Mouse (Mus musculus) cortical plate, adult 2 months (tissue): ENCODE measurements at regions not wholly inside any gene's neighbourhood (a gene's known extent, or its start where the extent isn't known, plus 50 kb on each side); places are given as distances from the start of the nearest gene placed in this dataset.

Experiments used
- CTCF ChIP-seq: fragments of 200-500 bp; IDR thresholded peaks from 2 replicates; pipeline ENCODE4 v1.5.1; 2011; ENCODE audit warnings: mild to moderate bottlenecking, control low read depth, low read length; ENCODE audit not compliant: insufficient read depth; ENCODE audit errors: extremely low read depth
- POLR2A ChIP-seq: fragments of 200-500 bp; IDR thresholded peaks from 2 replicates; pipeline ENCODE4 v1.6.1; 2011; ENCODE audit warnings: mild to moderate bottlenecking, low read length, control low read depth; ENCODE audit not compliant: insufficient read depth; ENCODE audit errors: extremely low read depth

GRCm38 (mm10) chr5:149915761-149916160, 102.7 kb upstream of the Rxfp2 start:
- TF ChIP-seq POLR2A (no peak), CTCF (no peak)
